Mouse (Mus musculus) MEL (cell line): ENCODE data around the gene Alg9. TPM values are rescaled to one million over a fixed set of nuclear protein-coding genes. Genes with fewer than 3 reads are reported as not detected.
A peak's percentile ranks its signal among the peaks of the same experiment; 100 is the strongest.

Experiments used
- DNase-seq: peaks from one replicate; pipeline ENCODE4 v3.0.0; 2011; ENCODE audit warnings: low read depth, low spot score
- H3K27ac ChIP-seq: 2 replicates; pipeline ENCODE4 v1.5.1; 2012; ENCODE audit warnings: low read depth, mild to moderate bottlenecking, control low read depth, low read length, moderate library complexity; ENCODE audit not compliant: control insufficient read depth
- H3K27me3 ChIP-seq, 2 experiments: fragments of 150-350 bp in 1 of 2; sonication (generic) in 1 of 2; 2 replicates each; pipeline ENCODE4 v1.6.1; 2012; ENCODE audit warnings: low read length in 2 of 2, mild to moderate bottlenecking in 2 of 2, improper control_type of control experiment in 1 of 2, moderate library complexity in 1 of 2; ENCODE audit not compliant: insufficient read depth in 2 of 2, control insufficient read depth in 1 of 2
- H3K36me3 ChIP-seq, 2 experiments: 2 replicates each; pipeline ENCODE4 v1.6.1; 2012 to 2014; ENCODE audit warnings: low read length in 2 of 2, improper control_type of control experiment in 1 of 2, inconsistent platforms in 1 of 2, mild to moderate bottlenecking in 1 of 2; ENCODE audit not compliant: insufficient read depth in 2 of 2, control insufficient read depth in 1 of 2
- H3K4me1 ChIP-seq, 2 experiments: fragments of 150-350 bp in 1 of 2; sonication (generic) in 1 of 2; 2 replicates each; pipeline ENCODE4 v1.6.1; 2012; ENCODE audit warnings: low read length in 2 of 2, improper control_type of control experiment in 1 of 2, mild to moderate bottlenecking in 1 of 2; ENCODE audit not compliant: insufficient read depth in 2 of 2, control insufficient read depth in 1 of 2
- H3K4me3 ChIP-seq, 2 experiments: fragments of 150-350 bp in 1 of 2; sonication (generic) in 1 of 2; 2 replicates each; pipeline ENCODE4 v1.5.1; 2012; ENCODE audit warnings: low read depth in 2 of 2, low read length in 2 of 2, mild to moderate bottlenecking in 2 of 2, moderate library complexity in 2 of 2, control low read depth in 1 of 2, improper control_type of control experiment in 1 of 2; ENCODE audit not compliant: control insufficient read depth in 1 of 2, insufficient read depth in 1 of 2
- H3K79me2 ChIP-seq: 2 replicates; pipeline ENCODE4 v1.6.1; 2012; ENCODE audit warnings: mild to moderate bottlenecking, low read length, moderate library complexity; ENCODE audit not compliant: control insufficient read depth, poor library complexity, insufficient read depth
- H3K9ac ChIP-seq: 2 replicates; pipeline ENCODE4 v1.6.1; 2012; ENCODE audit warnings: low read depth, mild to moderate bottlenecking, control low read depth, low read length, moderate library complexity; ENCODE audit not compliant: control insufficient read depth, poor library complexity, severe bottlenecking
- H3K9me3 ChIP-seq: fragments of 150-350 bp; sonication (generic); replicated peaks from 2 replicates; pipeline ENCODE4 v1.6.1; 2012; ENCODE audit warnings: mild to moderate bottlenecking, low read length, improper control_type of control experiment, moderate library complexity; ENCODE audit not compliant: insufficient read depth
- BHLHE40 ChIP-seq: IDR thresholded peaks from 2 replicates; pipeline ENCODE4 v1.6.1; 2012; ENCODE audit warnings: low read depth, mild to moderate bottlenecking, inconsistent platforms, low read length, improper control_type of control experiment, borderline replicate concordance
- CHD2 ChIP-seq: IDR thresholded peaks from 2 replicates; pipeline ENCODE4 v1.6.1; 2011; ENCODE audit warnings: low read length, improper control_type of control experiment
- CTCF ChIP-seq, 3 experiments: IDR thresholded peaks in 2 of 3; conservative IDR thresholded peaks in 1 of 3; 2 replicates each; pipeline ENCODE4 v1.5.1; 2011 to 2012; ENCODE audit warnings: low read length in 3 of 3, low read depth in 2 of 3, mild to moderate bottlenecking in 2 of 3, improper control_type of control experiment in 1 of 3, inconsistent platforms in 1 of 3, mixed read lengths in 1 of 3, moderate library complexity in 1 of 3; ENCODE audit not compliant: control insufficient read depth in 1 of 3, insufficient read depth in 1 of 3, poor library complexity in 1 of 3, severe bottlenecking in 1 of 3
- E2F4 ChIP-seq: IDR thresholded peaks from 2 replicates; pipeline ENCODE4 v1.6.1; 2011; ENCODE audit warnings: low read depth, low read length, improper control_type of control experiment, borderline replicate concordance
- EP300 ChIP-seq, 2 experiments: IDR thresholded peaks; 2 replicates each; pipeline ENCODE4 v1.6.1; 2011; ENCODE audit warnings: improper control_type of control experiment in 2 of 2, low read length in 2 of 2, low read depth in 1 of 2, mild to moderate bottlenecking in 1 of 2
- ETS1 ChIP-seq: IDR thresholded peaks from 2 replicates; pipeline ENCODE4 v1.6.1; 2012; ENCODE audit warnings: low read depth, mild to moderate bottlenecking, inconsistent platforms, low read length, improper control_type of control experiment, moderate library complexity
- GATA1 ChIP-seq: IDR thresholded peaks from 2 replicates; pipeline ENCODE4 v1.6.1; 2011; ENCODE audit warnings: low read depth, low read length, improper control_type of control experiment
- JUND ChIP-seq: IDR thresholded peaks from 2 replicates; pipeline ENCODE4 v1.6.1; 2011; ENCODE audit warnings: low read depth, mild to moderate bottlenecking, improper control_type of control experiment, low read length
- MAX ChIP-seq: IDR thresholded peaks from 2 replicates; pipeline ENCODE4 v1.6.1; 2011; ENCODE audit warnings: low read length, improper control_type of control experiment
- MAZ ChIP-seq: IDR thresholded peaks from 2 replicates; pipeline ENCODE4 v1.6.1; 2012; ENCODE audit warnings: low read depth, mild to moderate bottlenecking, inconsistent platforms, low read length, improper control_type of control experiment
- MXI1 ChIP-seq: IDR thresholded peaks from 2 replicates; pipeline ENCODE4 v1.6.1; 2011; ENCODE audit warnings: mild to moderate bottlenecking, low read depth, low read length, improper control_type of control experiment
- MYB ChIP-seq: IDR thresholded peaks from 2 replicates; pipeline ENCODE4 v1.6.1; 2011; ENCODE audit warnings: mild to moderate bottlenecking, low read depth, low read length, improper control_type of control experiment
- NELFE ChIP-seq: IDR thresholded peaks from 2 replicates; pipeline ENCODE4 v1.6.1; 2011; ENCODE audit warnings: low read depth, low read length, improper control_type of control experiment
- POLR2AphosphoS2 ChIP-seq: IDR thresholded peaks from 2 replicates; pipeline ENCODE4 v1.6.1; 2011; ENCODE audit warnings: low read length, improper control_type of control experiment
- POLR2AphosphoS5 ChIP-seq: IDR thresholded peaks from 2 replicates; pipeline ENCODE4 v1.6.1; 2012; ENCODE audit warnings: low read depth, borderline replicate concordance, mild to moderate bottlenecking, inconsistent platforms, low read length, moderate library complexity, mixed read lengths
- RAD21 ChIP-seq: IDR thresholded peaks from 2 replicates; pipeline ENCODE4 v1.6.1; 2011; ENCODE audit warnings: mild to moderate bottlenecking, low read depth, low read length, improper control_type of control experiment
- SIN3A ChIP-seq: IDR thresholded peaks from 2 replicates; pipeline ENCODE4 v1.6.1; 2012; ENCODE audit warnings: low read length, improper control_type of control experiment, inconsistent platforms
- SMC3 ChIP-seq: IDR thresholded peaks from 2 replicates; pipeline ENCODE4 v1.6.1; 2011; ENCODE audit warnings: low read depth, low read length, improper control_type of control experiment
- TAL1 ChIP-seq: IDR thresholded peaks from 2 replicates; pipeline ENCODE4 v1.6.1; 2012; ENCODE audit warnings: mild to moderate bottlenecking, inconsistent platforms, low read length, moderate library complexity, mixed read lengths
- TCF12 ChIP-seq: IDR thresholded peaks from 2 replicates; pipeline ENCODE4 v1.6.1; 2014; ENCODE audit warnings: low read depth, mild to moderate bottlenecking, inconsistent platforms, low read length, improper control_type of control experiment, moderate library complexity
- USF1 ChIP-seq: IDR thresholded peaks from 2 replicates; pipeline ENCODE4 v1.6.1; 2014; ENCODE audit warnings: low read depth, mild to moderate bottlenecking, inconsistent platforms, low read length, improper control_type of control experiment, moderate library complexity
- ZKSCAN1 ChIP-seq: IDR thresholded peaks from 2 replicates; pipeline ENCODE4 v1.6.1; 2012; ENCODE audit warnings: low read depth, mild to moderate bottlenecking, inconsistent platforms, low read length, improper control_type of control experiment, moderate library complexity
- polyA plus RNA-seq, 2 experiments: library from polyadenylated mRNA; stranded (reverse) in 1 of 2; unstranded in 1 of 2; fragments of >175 nt in 1 of 2; fragments of >200 nt in 1 of 2; gene quantifications; 2 replicates each; pipeline versions ENCODE4 v1.2.1 to v1.2.4; 2012; ENCODE audit warnings: low replicate concordance in 2 of 2, low read depth in 1 of 2; ENCODE audit not compliant: insufficient read length in 2 of 2, insufficient read depth in 1 of 2, missing spikeins in 1 of 2
- total RNA-seq: library from RNA; depleted of rRNA; stranded (reverse); fragments of 300-350 nt; gene quantifications from 2 replicates; pipeline ENCODE4 v1.2.3, GENCODE M21; 2012

The Alg9 gene
- total and polyA plus RNA-seq, 3 experiments: 23.3 to 46.7 TPM; not detected in 1

GRCm38 (mm10) chr9:50849755-50850154 is 74.9 kb downstream of the Alg9 start:
- H3K4me3 ChIP-seq: peak overlapping the region; percentile 25 to 37

DNA sequence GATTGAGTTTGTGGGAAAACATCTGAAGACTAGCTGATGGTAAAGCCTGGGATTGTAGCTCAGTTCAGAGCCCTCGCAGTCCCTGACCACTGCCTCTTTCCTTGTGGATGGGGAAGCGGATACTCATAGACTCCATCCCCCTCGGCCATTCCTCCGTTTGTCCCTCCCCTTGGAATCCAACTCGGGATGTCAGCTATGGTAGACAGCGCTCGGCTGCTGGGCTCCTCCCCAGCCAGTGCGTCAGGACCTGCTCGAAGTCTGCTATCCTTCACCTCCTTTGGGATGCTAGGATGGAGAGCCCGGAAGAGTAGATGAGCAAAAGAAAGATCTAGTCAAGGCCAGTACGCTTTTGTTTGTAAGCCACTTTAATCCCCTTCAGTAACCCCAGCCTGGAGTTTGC is 75.5 kb downstream of the Alg9 start:
- Histone ChIP-seq H3K27ac (no peak overlapping the region), H3K9me3 (no peaks in the 10 kb centered on the region), H3K4me3 (peak overlapping the region; percentile 25 to 37), H3K4me1 (peaks cover 10 to 28% of the 10 kb centered on the region in 2 experiments; a peak in 3 of 4 replicates), H3K27me3 (no peaks in the 10 kb centered on the region), H3K79me2 (no peaks in the 10 kb centered on the region), H3K9ac (peak overlapping the region; percentile 36), H3K36me3 (peaks cover 0 to 17% of the 10 kb centered on the region in 2 experiments; a peak in 2 of 4 replicates)
- TF ChIP-seq NELFE (0 out of 2 replicates have a peak, but pooled peaks have one; percentile 19), POLR2AphosphoS2 (no peak), RAD21 (no peak)
- DNase-seq: peak; percentile 44

More at GRCm38 (mm10) chr9:50849755-50850154, 74.9 kb downstream of the Alg9 start:
- Histone ChIP-seq H3K27ac (no peak overlapping the region), H3K36me3 (peaks cover 0 to 13% of the 10 kb centered on the region in 2 experiments; a peak in 2 of 4 replicates), H3K27me3 (no peaks in the 10 kb centered on the region), H3K4me1 (peaks cover 10 to 27% of the 10 kb centered on the region in 2 experiments; a peak in 3 of 4 replicates), H3K9ac (peak overlapping the region; percentile 36), H3K79me2 (no peaks in the 10 kb centered on the region), H3K9me3 (no peaks in the 10 kb centered on the region)
- peak; percentile 76 for DNase-seq
- TF ChIP-seq ETS1: no peak
- no peak for TF ChIP-seq NELFE
- TF ChIP-seq TAL1: no peak
- no peak for TF ChIP-seq MYB
- no peak for TF ChIP-seq USF1
- TF ChIP-seq EP300 (IDR thresholded peaks at IDR 0.05; ENCODE audit: low read depth in 1 of 2, low read length in 2 of 2): no peak
- no peak for TF ChIP-seq JUND
- TF ChIP-seq SIN3A: peak; percentile 38
- peak; percentile 28 for TF ChIP-seq SMC3
- no peak; the same call in 1 of the 2 replicates for TF ChIP-seq MXI1
- TF ChIP-seq POLR2AphosphoS5: no peak
- TF ChIP-seq CHD2: no peak

DNA sequence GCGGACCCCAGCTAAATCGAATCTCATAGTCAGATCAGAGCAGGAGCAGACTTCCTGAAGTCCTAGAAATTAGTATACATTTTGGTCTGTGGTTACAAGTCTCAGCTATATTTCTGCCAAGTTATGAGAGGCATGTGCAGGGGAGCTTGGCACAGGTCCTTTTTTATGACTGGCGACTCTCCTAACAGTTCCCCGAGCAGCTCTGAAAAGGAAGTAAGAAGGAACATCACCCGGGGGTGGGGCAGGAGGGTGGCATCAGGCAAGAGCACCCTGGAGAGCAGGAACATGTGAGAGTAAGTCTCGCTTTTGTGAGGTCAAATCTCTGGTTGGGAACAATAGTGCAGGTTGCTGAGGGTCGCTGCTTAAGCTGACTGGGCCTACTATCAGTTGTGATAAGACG is 75.9 kb downstream of the Alg9 start:
- Histone ChIP-seq H3K4me1 (peaks cover 10 to 28% of the 10 kb centered on the region in 2 experiments; a peak in 3 of 4 replicates), H3K79me2 (no peaks in the 10 kb centered on the region), H3K27ac (no peak overlapping the region), H3K9me3 (no peaks in the 10 kb centered on the region), H3K36me3 (peaks cover 0 to 17% of the 10 kb centered on the region in 2 experiments; a peak in 2 of 4 replicates), H3K4me3 (peak overlapping the region; percentile 25 to 37), H3K27me3 (no peaks in the 10 kb centered on the region), H3K9ac (peak overlapping the region; percentile 36)
- TF ChIP-seq ZKSCAN1: no peak
- peak; percentile 52; the same call in 1 of the 2 replicates for TF ChIP-seq BHLHE40
- TF ChIP-seq MXI1: peak; percentile 76
- TF ChIP-seq TCF12: 0 out of 2 replicates have a peak, but pooled peaks have one; percentile 12
- peak; percentile 28 to 44; a peak in 2 of 4 replicates for TF ChIP-seq EP300 (IDR thresholded peaks at IDR 0.05; ENCODE audit: low read depth in 1 of 2, low read length in 2 of 2)
- no peak for TF ChIP-seq CTCF (IDR thresholded peaks at IDR 0.05 in 2 of 3, conservative IDR thresholded peaks at IDR 0.05 in 1 of 3; ENCODE audit: control insufficient read depth in 1 of 3, insufficient read depth in 1 of 3, low read depth in 2 of 3, low read length in 3 of 3, poor library complexity in 1 of 3, severe bottlenecking in 1 of 3)
- TF ChIP-seq MAZ: 0 out of 2 replicates have a peak, but pooled peaks have one; percentile 45
- TF ChIP-seq JUND: no peak
- no peak for TF ChIP-seq RAD21
- peak; percentile 53 for TF ChIP-seq MAX
- no peak; the same call in 1 of the 2 replicates for TF ChIP-seq SMC3
- no peak for TF ChIP-seq E2F4
- peak; percentile 71; the same call in 1 of the 2 replicates for TF ChIP-seq GATA1
- peak; percentile 75; the same call in 1 of the 2 replicates for TF ChIP-seq SIN3A
- DNase-seq: peak; percentile 74
